Mouse (Mus musculus) lung, postnatal 0 days (tissue): Measurements from ENCODE around the gene Nt5dc3.

Source experiments
- CTCF ChIP-seq: IDR thresholded peaks from 2 replicates; pipeline ENCODE4 v1.5.1; 2016; ENCODE audit warnings: antibody characterized with exemption, mild to moderate bottlenecking
- EP300 ChIP-seq: IDR thresholded peaks from 2 replicates; pipeline ENCODE4 v1.6.1; 2016; ENCODE audit warnings: antibody characterized with exemption, mild to moderate bottlenecking, control low read depth

DNA sequence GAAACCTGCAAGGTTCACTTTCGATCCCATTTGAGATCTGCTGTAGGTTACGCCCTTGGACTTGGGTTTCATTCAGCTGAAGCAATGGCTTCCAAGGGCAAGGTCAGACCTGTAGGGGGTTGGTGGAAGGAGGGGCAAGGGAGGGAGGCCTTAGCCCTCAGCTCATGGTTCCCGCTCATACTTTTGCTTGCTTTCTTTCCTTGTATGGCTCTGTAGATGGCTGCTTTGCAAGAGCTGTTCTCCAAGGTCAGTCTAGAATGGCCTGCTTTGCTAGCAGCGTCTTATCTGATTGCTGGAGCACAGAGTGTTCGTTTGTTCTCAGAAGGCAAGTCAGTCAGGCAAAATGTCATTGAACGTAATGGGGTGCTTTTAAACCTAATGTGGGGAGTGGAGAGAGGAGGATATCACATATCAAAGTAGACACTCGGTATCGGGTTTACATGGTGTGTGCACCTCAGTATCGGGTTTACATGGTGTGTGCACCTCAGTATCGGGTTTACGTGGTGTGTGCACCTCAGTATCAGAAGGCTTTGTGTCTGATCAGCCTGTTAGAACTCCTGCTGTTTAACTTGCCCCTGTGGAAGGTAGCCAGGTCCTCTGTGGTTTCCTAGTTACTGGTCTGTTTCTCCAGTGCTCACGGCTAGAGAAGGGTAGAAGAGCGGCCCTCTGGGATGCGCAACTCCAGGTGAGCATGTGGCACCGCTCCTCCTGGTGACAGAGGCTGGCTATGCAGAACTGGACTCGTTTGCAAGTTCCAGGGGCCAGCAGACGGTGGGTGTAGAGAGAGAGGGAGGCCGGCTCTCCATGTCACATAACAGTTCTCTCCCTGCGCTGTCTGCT, 35.7 kb downstream of the Nt5dc3 start:
- TF ChIP-seq EP300 (no peak), CTCF (peak; percentile 15; the same call in 1 of the 2 replicates)
